Mouse (Mus musculus): ENCODE data around the gene Fgfr2. TPM values are rescaled to one million over a fixed set of nuclear protein-coding genes. Genes with fewer than 3 reads are reported as not detected.

Fgfr2 gene
- total RNA-seq, 2 experiments from 2014 or later = 35.8 to 40.8 TPM

DNA sequence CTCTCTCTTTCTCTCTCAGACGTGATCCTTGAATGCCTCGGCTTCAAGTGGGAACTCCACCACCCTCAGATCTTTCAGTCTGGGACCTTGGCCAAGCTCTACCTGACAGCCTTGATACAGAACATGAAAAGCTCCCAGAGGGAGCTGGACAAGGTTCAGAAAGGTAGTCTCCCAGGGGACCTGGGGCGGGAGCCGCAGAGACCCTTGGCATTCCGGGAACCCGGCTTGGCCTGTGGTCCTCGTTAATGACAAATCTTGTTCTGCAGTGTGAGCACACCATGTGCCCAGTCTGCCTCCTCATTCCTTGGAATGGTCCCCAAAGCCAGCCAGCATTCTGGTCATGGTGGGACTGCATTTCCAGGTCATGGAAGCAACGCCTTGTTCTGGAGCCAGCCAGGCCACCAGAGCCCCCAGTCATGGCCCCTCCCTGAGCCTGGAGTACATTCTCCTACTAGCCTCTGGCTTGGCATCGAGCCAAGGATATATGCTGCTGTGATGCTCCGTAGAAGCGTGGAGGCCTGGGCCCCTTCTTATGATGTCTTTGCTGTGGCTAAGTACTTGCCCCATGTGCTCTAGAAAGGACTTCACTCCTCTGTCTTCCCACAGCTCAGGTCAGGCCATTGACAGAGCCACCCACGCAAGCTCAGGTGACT is 2337.1 kb downstream of the Fgfr2 start:
- intact Hi-C loops (cut with DNase I) = no loop called here
- no peak for DNase-seq

DNA sequence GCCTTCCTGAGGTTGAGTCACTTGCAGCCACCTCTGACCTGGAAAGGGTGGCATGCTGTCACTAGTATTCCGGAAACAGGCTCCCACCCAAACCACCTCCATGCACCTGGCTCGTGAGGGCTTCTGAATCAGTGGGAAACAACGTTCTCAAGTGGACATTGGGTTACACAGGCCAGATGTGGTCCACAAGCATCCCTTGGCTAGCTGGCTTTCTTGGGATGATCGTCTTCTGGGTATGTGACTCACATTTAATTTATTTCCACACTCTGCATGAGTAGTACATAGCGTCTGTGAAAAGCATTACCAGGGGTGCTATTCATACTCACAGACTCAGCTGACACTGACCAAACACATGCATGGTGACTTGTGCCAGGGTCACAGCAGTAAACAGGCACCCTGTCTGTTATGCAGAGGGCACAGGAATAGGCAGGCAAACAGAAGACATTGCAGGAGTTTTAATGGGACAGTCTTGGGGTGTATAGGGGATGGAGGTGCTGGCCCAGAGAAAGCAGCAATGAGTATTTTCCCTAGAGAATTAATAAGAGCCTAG is 2340.6 kb downstream of the Fgfr2 start:
- DNase-seq = no peak
- intact Hi-C loops (cut with DNase I) = no loop called here

DNA sequence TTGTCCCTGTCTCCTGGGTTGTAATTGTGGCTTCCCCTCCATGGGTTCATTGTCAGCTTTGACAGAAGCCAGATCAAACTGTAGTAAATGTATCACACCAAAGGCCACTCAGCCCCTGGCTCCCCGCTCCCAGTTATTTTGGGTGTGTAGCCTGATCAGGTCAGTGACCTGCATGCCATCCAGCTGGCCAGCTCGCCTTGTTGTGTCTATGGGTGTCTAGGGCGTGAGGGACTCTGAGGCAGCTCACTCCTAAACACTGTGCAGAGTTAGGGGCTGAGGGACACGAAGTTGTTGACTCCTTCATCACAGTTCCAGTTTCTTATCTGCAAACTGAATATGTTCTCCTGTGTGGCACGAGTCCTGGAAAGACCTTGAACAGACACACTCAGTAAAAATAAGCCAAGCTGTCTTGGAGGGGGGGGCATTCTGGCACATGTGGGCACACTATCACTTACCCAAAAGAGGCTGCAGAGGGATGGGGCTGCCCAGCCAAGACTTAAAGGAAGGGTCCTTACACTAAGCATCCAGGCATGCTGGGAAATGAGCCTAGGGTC is 2342.2 kb downstream of the Fgfr2 start:
- DNase-seq = no peak
- intact Hi-C loops (cut with DNase I) = no loop called here

DNA sequence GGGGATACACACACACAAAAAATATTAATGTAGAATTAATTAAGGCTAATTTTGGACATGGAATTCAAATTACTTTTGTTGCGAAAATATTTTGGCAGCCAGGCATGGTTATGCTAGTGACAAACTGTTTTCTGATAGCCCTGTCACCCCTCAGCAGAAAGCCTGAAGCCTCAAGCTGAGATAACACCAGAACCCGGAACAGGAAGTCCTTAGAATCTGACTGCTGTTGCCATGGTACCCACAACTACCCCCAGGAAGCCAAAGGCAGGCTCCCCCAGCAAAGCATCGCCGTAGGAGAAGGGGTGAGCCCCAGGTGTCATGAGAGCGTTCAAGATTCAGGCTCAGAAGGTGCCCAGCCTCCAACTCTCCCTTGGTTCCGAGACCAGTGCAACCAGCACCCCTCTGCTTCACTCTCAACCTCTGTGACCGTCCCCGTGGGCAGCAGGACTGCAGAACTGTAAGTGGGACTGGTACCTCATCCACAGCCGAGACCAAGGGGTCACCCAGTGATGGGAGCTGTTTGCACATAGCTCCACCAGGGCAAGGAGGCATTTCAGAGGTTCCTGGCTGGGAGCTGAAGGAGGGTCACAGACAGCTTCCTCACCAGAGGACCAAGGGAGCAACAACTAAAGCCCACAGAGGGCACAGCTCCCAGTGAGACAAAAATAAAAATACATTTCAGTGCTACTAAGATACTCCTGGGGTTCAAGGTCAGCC is 2349.1 kb downstream of the Fgfr2 start, which contains the start of gene Btbd16:
TSS of gene Btbd16 (plus strand) at position 156 of the 717 bp plus-strand sequence.
- intact Hi-C loops (cut with DNase I) = loop anchor here (5.0 kb wide), 1 partner anchor 143 kb away; no protein-coding TSS in a partner anchor
- no peak for DNase-seq

DNA sequence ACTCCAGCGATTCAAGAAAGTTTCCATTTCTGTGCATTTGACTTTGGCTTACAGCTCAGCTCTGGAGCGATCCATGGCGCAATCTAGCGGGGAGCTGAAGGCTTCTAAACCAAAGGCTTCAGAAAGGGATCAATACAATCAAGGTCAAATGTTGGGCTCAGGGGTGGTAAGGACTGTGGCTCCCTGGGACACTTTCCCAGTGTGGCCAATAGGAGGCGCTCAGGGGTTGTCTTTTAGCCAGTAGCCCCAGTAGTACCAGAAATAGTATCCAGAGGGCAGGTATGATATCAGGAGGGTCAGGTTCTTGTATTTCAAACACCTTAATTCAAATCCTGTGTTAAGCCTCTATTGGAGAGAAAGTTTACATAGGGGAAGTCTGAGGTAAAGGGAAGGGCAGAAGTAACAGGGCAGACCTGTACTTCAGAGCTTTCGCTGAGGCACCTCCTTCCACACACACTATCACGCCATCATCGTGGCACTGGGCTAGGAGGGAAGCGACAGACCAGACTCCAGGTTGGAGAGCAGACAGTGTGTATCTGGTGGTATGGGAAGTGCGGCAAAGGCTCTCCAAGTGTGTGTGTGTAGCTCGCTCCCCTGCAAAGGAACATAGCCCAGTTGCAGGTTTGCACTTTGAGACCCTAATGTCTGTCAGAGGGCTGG is 2349.8 kb downstream of the Fgfr2 start:
- intact Hi-C loops (cut with DNase I) = loop anchor here (5.0 kb wide), 1 partner anchor 144 kb away; no protein-coding TSS in a partner anchor
- peak; percentile 34 for DNase-seq

DNA sequence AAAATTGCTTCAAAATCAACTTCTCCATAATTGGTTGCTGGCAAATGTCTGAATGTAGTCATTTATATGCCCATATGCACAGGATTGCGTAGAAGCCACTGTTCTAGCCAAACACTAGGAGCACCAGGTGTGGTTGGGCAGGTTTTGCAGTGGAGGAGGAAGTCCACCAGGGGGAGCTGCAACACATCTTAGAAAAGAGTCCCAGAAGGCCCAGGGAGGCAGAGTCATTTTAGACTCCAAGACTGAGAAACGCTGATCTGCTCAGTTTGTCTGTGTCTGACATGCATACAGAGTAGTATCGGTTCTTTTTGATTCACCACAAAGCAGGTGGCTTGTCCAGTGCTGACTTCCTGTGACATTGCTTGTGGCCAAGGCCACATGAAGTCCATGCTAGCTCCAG is 2352.4 kb downstream of the Fgfr2 start:
- peak; percentile 85 for DNase-seq
- intact Hi-C loops (cut with DNase I) = loop anchor here (5.0 kb wide), 1 partner anchor 147 kb away; no protein-coding TSS in a partner anchor

DNA sequence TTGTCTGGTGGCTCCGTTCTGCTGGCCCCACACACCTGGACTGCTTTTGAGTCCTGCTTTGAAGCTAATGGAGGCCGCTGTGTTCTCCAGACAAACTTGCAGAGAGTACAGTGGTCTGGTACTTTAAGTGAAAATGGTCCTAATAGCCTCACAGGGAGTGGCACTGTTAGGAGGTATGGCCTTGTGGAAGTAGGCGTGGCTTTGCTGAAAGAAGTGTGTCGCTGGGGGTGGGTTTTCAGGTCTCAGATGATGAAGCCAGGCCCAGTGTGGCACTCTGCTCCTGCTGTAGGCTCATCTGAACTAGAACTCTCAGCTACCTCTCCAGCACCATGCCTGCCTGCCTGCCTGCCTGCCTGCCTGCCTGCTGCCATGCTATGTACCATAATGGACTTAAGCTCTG is 2355.0 kb downstream of the Fgfr2 start:
- intact Hi-C loops (cut with DNase I) = loop anchor here (10.0 kb wide), 1 partner anchor 233 kb away; no protein-coding TSS in a partner anchor

DNA sequence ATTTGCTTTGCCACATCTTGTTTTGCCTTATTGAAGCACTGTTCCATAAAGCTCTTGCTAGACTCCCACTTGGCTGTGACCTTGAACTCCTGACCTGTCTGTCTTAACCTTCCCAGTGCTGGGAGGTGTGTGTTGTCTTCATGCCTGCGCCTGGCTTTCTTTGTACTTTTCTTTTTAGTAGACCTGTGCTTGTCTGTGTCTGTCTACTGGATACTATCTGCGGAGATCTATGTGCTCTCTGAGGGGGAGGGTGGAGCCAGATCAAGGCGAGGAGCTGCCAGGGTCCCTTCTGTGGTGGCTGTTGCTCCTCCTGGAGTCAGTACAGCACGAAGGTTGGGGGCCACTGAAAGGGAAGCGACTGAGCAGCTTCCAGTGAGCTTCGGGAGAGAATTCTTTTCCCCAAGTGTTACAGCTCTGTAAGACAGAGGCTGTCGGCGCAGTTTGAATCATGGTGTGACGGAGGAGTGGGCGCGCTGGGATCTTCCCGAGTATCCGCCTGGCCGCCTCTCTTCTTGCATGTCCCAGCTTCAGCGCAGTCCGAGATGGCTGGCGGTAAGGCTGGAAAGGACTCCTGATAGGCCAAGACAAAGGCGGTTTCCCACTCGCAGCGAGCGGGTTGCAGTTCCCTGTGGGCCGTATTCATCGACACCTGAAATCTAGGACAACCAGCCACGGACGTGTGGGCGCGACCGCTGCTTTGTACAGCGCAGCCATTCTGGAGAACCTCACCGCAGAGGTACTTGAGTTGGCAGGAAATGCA is 2356.6 kb downstream of the Fgfr2 start:
- DNase-seq = peak; percentile 45
- intact Hi-C loops (cut with DNase I) = loop anchor here (10.0 kb wide), 1 partner anchor 232 kb away; no protein-coding TSS in a partner anchor

More for the DNA sequence above, 2355.0 kb downstream of the Fgfr2 start:
- DNase-seq = no peak

DNA sequence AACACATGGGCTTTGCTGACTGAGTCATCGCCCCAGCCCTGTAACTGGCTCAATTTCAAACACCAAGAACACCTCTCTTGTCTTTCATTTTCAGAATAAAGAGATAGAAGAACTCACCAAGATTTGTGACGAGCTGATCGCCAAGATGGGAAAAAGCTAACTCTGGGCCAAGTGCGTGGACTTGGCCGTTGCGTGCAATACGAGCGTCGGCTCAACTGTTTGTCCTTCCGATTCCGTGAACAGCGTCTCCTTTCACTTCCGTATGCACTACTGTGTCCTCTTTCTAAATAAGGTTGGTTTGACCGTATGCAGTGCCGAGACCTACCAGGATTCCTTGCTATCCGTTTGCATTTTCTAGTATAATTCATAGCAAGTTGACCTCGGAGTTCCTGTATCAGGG is 2359.0 kb downstream of the Fgfr2 start:
- intact Hi-C loops (cut with DNase I) = loop anchor here (10.0 kb wide), 1 partner anchor 229 kb away; no protein-coding TSS in a partner anchor
- DNase-seq = no peak

DNA sequence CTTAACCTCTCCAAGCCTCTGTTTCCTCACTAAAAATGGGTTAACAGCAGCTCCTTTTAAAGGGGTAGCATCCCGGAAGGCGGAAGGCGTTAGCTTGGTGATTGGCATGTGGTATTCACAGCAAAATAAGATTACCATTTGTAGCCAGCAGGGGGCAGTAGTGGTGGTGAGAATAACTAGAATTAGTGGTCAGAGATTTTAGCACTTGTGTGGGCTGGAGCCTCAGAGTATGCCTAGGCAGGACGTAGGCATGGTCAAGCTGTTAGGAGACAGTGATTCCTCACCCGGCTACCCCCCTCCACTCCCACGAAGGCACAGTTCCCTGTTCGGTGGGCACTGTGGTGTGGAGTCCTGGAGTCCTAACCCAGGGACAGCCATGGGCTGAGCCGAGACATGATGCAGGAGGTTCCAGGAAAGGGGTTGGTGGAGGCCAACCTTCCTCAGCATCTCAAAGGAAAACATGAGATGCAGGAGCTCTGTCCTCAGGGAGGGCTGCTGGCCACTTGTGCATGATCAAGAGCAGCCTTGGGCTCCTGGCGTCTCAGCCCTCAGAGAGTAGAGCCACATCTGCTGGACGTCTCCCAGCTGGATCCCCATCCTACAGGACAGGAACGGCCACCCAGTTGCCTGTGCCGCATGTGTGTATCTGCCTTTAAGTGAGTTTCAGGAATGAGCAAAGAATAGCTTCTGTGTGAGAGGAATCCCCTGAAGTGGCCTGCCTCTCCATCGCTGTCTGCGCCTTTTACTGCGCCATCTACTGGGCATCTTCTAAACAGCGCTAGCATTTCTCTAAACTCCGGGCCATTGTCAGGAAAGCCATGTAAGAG is 2360.9 kb downstream of the Fgfr2 start:
- DNase-seq = peak; percentile 69
- intact Hi-C loops (cut with DNase I) = loop anchor here (10.0 kb wide), 1 partner anchor 227 kb away; no protein-coding TSS in a partner anchor

DNA sequence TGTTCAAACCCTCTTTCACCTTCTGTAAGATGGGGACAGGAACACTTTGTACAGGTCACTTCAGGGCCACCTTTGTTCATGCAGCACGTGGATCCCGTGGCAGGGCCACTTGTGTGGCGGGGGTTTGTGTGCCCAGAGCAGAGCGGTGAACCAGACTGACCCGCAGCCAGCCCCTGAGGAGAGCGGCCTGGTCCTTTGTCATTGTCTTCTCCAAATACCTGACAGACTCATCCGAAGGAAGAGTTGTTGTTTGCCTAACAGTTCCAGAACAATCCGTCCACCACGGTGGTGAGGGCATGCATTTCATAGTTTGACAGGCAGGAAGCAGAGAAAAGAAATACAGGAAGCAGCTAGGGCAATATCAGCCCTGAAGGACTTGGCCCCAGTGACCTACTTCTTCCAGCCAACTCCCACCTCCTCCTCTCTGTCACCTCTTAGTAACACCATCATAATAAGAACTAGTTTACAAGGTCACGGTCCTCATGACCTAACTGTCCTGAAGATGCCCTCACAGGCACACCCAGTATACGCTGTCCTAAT is 2365.8 kb downstream of the Fgfr2 start:
- intact Hi-C loops (cut with DNase I) = no loop called here
- no peak for DNase-seq

DNA sequence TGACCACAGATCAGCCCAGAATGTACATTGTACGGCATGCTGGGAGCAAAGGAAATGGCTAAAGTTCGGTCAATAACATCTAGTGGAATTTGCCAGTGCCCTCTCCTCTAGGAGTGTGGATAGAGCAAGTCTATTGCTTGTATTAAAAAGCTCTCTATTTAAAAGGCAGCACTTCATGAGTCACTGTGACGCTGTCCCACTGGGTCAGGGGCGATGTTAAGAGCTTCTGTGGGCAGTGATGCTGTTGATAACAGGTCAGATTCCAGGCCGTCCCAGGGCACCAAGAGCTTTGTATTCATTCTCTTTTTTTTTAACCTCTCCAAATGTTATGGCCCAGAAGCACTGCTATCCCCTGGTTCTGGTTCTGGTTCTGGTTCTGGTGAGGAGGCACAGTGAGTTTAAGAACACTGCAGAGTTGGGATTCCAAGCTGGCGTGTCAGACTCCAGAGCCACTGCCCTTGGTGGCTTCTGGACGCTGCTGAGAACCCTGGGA is 2366.8 kb downstream of the Fgfr2 start:
- intact Hi-C loops (cut with DNase I) = no loop called here

DNA sequence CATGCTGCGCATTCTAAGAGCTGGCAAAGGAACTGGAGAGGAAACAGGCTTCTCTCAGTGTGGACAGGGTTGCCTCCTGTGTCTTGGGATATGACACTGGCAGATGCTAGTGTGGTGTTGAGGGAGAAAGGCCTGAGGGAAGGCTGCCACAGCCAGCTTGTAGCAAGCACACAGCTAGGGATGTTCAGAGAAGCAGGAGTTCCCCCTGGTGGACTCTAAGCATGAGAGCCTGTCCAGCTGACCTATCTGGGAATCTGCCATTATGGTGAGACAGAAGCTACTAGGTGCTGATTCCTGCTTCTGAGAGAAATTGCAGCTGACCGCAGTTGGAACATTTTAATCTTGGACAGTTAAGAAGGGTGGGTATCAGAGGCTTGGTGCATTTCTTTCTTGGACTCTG is 2368.4 kb downstream of the Fgfr2 start:
- intact Hi-C loops (cut with DNase I) = no loop called here
- DNase-seq = peak; percentile 59

More for the DNA sequence above, 2366.8 kb downstream of the Fgfr2 start:
- no peak for DNase-seq

DNA sequence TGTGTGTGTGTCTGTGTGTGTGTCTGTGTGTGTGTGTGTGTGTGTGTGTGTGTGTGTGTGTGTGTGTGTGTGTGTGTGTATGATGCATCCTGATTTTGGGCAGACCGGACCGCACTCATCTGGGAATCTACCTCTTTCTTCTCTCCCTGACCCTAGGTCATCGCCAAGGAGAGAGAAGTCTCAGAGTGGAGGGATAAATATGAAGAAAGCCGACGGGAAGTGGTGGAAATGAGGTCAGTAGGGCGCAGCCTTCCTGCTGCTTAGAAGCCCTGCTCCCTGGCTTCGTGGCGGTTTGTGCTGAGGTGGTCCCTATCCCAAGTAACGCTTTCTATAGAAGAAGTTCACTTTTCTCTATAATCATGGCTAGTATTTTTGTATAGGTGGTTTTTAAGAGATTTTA is 2371.5 kb downstream of the Fgfr2 start:
- no peak for DNase-seq
- intact Hi-C loops (cut with DNase I) = no loop called here

DNA sequence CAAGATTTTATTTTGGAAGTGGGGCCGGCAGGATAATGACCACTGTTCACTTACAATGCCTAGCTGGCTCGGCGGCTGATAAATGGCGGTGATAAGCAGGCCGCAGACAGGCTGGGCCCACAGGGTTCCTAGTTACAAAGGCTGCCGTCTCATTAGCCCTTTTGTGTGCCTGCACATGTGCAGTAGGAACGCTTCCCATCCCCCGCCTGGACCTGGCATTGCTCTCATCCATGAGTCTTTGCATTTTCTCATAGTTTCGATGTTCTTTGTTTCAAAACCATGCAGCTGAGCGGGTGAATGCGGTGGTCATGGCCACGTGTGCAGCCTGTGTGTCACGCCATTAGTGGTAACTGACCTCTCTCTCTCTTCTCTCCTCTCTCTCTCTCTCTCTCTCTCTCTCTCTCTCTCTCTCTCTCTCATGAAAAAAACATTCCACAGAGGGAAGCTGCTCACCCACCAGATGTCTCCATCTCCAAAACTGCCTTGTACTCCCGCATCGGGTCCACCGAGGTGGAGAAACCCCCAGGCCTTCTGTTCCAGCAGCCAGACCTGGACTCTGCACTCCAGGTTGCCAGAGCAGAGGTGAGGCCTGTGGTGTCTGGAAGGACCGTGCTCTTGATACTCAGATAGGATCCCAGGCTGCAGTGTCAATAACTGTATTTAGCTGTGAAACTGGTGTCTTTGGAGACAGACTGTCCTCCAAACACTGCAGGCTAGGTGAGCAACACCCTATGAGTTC is 2372.2 kb downstream of the Fgfr2 start:
- intact Hi-C loops (cut with DNase I) = no loop called here

DNA sequence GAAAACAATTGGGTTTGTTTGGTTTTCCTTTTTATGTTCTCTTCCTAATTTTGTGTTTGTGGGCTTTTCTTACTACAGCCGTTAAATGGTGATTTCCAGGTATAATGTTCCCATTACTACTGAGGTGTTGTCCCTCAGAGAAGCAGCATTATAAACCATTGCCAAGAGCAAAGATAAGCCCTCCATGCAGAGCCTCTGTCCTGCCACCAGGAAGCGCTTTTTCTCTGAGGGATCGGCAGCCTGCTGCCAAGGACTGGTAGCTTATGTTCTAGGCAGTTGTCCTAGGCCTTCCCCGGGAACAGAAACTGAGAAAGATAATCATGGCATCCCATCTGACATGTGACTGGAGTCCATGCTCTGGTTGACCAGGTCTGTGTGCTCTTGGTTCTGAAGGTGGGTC is 2374.0 kb downstream of the Fgfr2 start:
- DNase-seq = no peak
- intact Hi-C loops (cut with DNase I) = no loop called here

More for the DNA sequence above, 2372.2 kb downstream of the Fgfr2 start:
- DNase-seq = peak; percentile 68

DNA sequence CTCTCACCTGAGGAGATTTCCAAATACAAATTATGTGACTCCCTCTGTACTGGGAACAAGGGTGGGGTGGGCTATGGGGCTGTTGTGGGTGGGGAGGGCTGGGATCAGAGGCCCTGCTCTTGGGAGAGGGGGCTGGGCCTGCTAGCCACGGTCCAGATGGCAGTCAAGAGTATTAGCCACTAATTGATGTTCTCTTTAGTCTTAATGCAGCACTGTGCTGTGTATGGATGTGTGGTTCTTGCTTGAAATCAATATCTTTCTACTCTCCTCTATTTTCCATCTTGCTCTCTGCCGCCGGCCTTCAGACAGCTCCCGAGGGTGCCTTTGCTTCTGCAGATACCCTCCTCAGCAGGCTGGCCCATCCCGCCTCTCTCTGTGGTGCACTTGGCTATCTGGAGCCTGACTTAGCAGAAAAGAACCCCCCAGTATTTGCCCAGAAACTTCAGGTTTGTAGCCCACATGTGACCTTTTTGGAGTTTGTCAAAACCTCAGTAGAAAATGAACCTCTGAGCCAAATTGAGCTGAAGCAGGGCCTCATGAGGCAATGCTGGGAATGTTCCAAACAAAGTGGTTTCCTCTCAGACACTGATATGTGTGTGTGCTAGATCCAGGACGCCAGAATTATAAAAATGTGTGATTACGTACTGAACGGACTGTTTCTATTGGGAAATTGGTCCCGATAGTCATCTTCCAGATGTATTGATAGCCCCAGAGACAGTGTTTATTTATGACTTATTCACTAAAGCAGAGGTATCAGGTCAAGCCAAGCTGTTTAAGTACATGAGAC is 2379.7 kb downstream of the Fgfr2 start:
- intact Hi-C loops (cut with DNase I) = no loop called here
- DNase-seq = no peak

Measured in left cerebral cortex, postnatal 4 days (tissue).